Mouse (Mus musculus) hindbrain, embryonic 12.5 days (tissue): Measurements from ENCODE around the gene Zfp618. TPM values are rescaled to one million over a fixed set of nuclear protein-coding genes. Genes with fewer than 3 reads are reported as not detected.

Experiments used
- ATAC-seq: fragments of 200-750 bp; cut with Nextera tagmentation; 2 replicates; pipeline ENCODE4 v1.8.0; 2017; ENCODE audit warnings: moderate TSS enrichment; ENCODE audit not compliant: low FRiP score
- H3K27ac ChIP-seq: fragments of 300-500 bp; sonication (generic); 2 replicates; pipeline ENCODE4 v1.5.1; 2016; ENCODE audit warnings: mild to moderate bottlenecking
- H3K27me3 ChIP-seq: fragments of 300-500 bp; sonication (generic); 2 replicates; pipeline ENCODE4 v1.6.1; 2016; ENCODE audit warnings: mild to moderate bottlenecking
- H3K36me3 ChIP-seq: fragments of 300-500 bp; sonication (generic); 2 replicates; pipeline ENCODE4 v1.6.1; 2016; ENCODE audit warnings: mild to moderate bottlenecking
- H3K4me1 ChIP-seq: fragments of 300-500 bp; sonication (generic); 2 replicates; pipeline ENCODE4 v1.6.1; 2016
- H3K4me2 ChIP-seq: fragments of 300-500 bp; sonication (generic); replicated peaks from 2 replicates; pipeline ENCODE4 v1.6.1; 2016; ENCODE audit warnings: mild to moderate bottlenecking
- H3K4me3 ChIP-seq: fragments of 300-500 bp; sonication (generic); 2 replicates; pipeline ENCODE4 v1.5.1; 2016; ENCODE audit warnings: mild to moderate bottlenecking
- H3K9ac ChIP-seq: fragments of 300-500 bp; sonication (generic); 2 replicates; pipeline ENCODE4 v1.6.1; 2016; ENCODE audit warnings: mild to moderate bottlenecking, moderate library complexity
- H3K9me3 ChIP-seq: fragments of 300-500 bp; sonication (generic); replicated peaks from 2 replicates; pipeline ENCODE4 v1.6.1; 2016; ENCODE audit warnings: mild to moderate bottlenecking
- WGBS: fragments of 180-500 bp; shearing (Covaris S2); methylation state at CpG from one replicate; pipeline ENCODE4 v1.1.7; 2016; 5-methylcytosine and 5-hydroxymethylcytosine counted together
- polyA plus RNA-seq: library from polyadenylated mRNA; unstranded; fragments of >200 nt; fragmentation: Nextera tagmentation; extraction: Ambion mirVana; gene quantifications from 2 replicates; pipeline ENCODE4 v1.2.1, GENCODE M21; 2016

Zfp618 gene
- polyA plus RNA-seq: 55.6 and 57.8 TPM in 2 replicates

DNA sequence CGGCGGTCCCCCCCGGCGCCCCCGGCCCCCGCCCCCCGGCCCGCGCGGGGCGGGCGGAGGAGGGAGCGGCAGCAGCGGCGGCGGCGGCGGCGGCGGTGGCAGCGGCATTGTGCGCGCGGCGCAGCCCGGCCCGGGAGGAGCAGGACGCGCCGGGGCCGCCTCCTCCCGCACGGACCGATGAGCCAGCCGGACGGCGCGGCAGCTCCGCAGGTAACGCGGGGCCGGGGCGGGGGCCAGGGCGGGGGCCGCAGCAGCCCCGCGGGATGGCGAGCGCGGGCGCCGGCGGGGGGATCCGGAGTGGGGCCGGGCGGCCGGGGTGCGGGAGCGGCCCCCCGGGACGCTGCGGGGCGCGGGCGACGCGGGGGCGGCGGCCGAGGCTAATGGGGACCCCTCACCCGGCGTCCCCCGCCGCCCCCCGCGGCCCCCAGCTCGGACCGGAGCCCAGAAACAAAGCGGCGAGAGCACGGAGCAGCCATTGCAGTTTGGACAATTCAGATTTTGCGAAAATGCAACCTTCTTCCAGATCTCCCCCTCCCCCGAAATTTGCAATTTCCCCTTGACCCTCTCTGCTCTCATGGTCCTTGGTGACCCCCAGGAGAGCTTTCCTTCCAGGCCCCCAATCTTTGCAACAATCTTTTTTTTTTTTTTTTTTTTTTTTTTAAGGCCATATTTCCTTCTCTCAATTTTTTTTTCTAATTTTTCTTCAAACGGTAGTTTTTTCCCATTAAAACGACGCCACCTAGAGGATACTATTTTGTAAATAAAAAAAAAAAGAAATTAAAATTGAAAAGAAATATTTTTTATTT, at the start of gene Zfp618:
Gene Zfp618, plus strand, starts transcription at position 77 of the 806 bp plus-strand sequence.
- Histone ChIP-seq H3K4me2 (peak within 1 kb of the TSS; percentile 70), H3K9ac (peak within 1 kb of the TSS; percentile 99), H3K27me3 (no peaks in the 10 kb centered on the region), H3K27ac (peak within 1 kb of the TSS; percentile 95), H3K9me3 (no peaks in the 10 kb centered on the region), H3K4me3 (peak within 1 kb of the TSS; percentile 84), H3K36me3 (no peaks in the 10 kb centered on the region), H3K4me1 (peaks cover 13% of the 10 kb centered on the region)
- WGBS: 0% methylated on average over 32 of the region's 86 CpGs
- peak; percentile 84 for ATAC-seq

DNA sequence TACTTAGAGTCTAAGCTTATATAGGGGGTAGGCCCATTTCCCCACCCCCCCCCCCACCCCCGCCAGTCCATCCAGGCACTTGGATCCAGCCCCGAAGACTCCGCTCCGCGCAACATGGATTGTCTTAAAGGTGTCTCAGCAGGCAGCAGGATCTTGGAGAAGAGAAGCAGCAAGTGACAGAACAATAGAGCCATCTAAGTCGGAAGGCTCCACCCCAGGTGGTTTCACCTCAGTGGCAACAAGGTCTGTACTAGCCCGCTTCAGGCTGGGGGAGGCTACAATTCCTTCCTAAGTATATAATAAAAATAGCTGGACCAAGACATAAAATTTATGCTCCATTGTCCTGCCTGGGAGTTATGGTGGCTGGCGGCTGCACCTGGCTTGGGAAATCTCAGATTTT, 48.3 kb upstream of the Zfp618 start:
- Histone ChIP-seq H3K36me3 (no peaks in the 10 kb centered on the region), H3K27ac (no peak overlapping the region), H3K4me3 (no peak overlapping the region), H3K27me3 (no peaks in the 10 kb centered on the region), H3K4me2 (no peak overlapping the region), H3K9me3 (0 out of 2 replicates have a peak, but pooled peaks cover 4% of the 10 kb centered on the region), H3K9ac (no peak overlapping the region), H3K4me1 (no peaks in the 10 kb centered on the region)
- no peak for ATAC-seq
- 83% methylated on average over 8 of the region's 8 CpGs for WGBS

GRCm38 (mm10) chr4:62933798-62934197, 31.6 kb upstream of the Zfp618 start:
- H3K36me3 ChIP-seq: no peaks in the 10 kb centered on the region
- H3K9me3 ChIP-seq: no peaks in the 10 kb centered on the region
- no peak overlapping the region for H3K4me2 ChIP-seq
- no peaks in the 10 kb centered on the region for H3K27me3 ChIP-seq
- no peaks in the 10 kb centered on the region for H3K4me1 ChIP-seq
- H3K9ac ChIP-seq: no peak overlapping the region
- no peak overlapping the region for H3K27ac ChIP-seq
- H3K4me3 ChIP-seq: no peak overlapping the region
- WGBS: 83% methylated on average over 4 of the region's 4 CpGs
- ATAC-seq: no peak

- Histone ChIP-seq H3K27me3 (no peaks in the 10 kb centered on the region), H3K4me3 (no peak overlapping the region), H3K4me2 (no peak overlapping the region), H3K27ac (no peak overlapping the region), H3K4me1 (no peaks in the 10 kb centered on the region), H3K36me3 (no peaks in the 10 kb centered on the region), H3K9ac (no peak overlapping the region), H3K9me3 (no peaks in the 10 kb centered on the region)
- ATAC-seq: no peak
- WGBS: 82% methylated on average over 11 of the region's 11 CpGs
These were observed 29.7 kb upstream of the Zfp618 start for GRCm38 (mm10) chr4:62935589-62936218.

- Histone ChIP-seq H3K9ac (no peak overlapping the region), H3K4me1 (no peaks in the 10 kb centered on the region), H3K27me3 (no peaks in the 10 kb centered on the region), H3K27ac (no peak overlapping the region), H3K4me2 (no peak overlapping the region), H3K9me3 (no peaks in the 10 kb centered on the region), H3K36me3 (no peaks in the 10 kb centered on the region), H3K4me3 (no peak overlapping the region)
- WGBS: 83% methylated on average over 14 of the region's 14 CpGs
- no peak for ATAC-seq
These were observed 23.1 kb upstream of the Zfp618 start for GRCm38 (mm10) chr4:62941961-62942892.

DNA sequence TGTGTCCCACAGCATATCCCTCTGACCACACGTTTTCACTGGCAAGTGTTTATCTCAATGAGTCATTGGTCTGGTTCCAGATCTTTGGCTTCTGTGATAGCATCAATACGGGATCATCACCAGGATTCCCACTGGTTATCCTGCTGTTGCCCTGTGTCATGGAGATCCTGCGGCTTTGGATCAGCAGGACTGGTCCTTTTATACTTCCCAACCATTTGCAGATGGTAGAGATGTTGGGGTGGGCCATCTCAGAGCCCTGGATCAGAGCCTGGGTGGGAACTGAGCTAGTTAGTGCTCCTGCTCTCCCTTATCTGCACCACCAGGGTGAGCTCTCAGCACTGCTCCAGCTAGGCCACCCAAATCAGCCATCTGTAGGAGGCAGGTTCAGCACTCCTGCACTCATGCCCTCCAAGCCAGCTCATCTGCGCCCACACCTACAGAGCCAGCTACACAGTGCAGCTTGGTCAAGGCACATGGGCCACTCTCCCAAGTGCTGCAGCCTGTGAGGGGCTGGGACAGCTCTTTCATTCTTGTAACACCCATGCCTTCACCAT, 21.0 kb upstream of the Zfp618 start:
- no peak for ATAC-seq
- H3K9ac ChIP-seq: no peak overlapping the region
- H3K4me3 ChIP-seq: no peak overlapping the region
- no peak overlapping the region for H3K27ac ChIP-seq
- H3K4me2 ChIP-seq: no peak overlapping the region
- no peaks in the 10 kb centered on the region for H3K4me1 ChIP-seq
- no peaks in the 10 kb centered on the region for H3K9me3 ChIP-seq
- 68% methylated on average over 4 of the region's 4 CpGs for WGBS
- H3K27me3 ChIP-seq: no peaks in the 10 kb centered on the region
- H3K36me3 ChIP-seq: no peaks in the 10 kb centered on the region

- no peak for ATAC-seq
These were observed 1.6 kb upstream of the Zfp618 start for GRCm38 (mm10) chr4:62963806-62964205.

GRCm38 (mm10) chr4:62964844-62965496, 403 bp upstream of the Zfp618 start:
- H3K27me3 ChIP-seq: no peaks in the 10 kb centered on the region
- H3K27ac ChIP-seq: peak overlapping the region; percentile 79
- WGBS: 2% methylated on average over 31 of the region's 52 CpGs

More at GRCm38 (mm10) chr4:62963806-62964205, 1.6 kb upstream of the Zfp618 start:
- WGBS: 78% methylated on average over 4 of the region's 4 CpGs
- Histone ChIP-seq H3K4me2 (no peak overlapping the region), H3K4me1 (no peaks in the 10 kb centered on the region), H3K9ac (no peak overlapping the region), H3K9me3 (no peaks in the 10 kb centered on the region), H3K36me3 (no peaks in the 10 kb centered on the region), H3K27ac (no peak overlapping the region), H3K27me3 (no peaks in the 10 kb centered on the region), H3K4me3 (no peak overlapping the region)

GRCm38 (mm10) chr4:62969526-62969925, 4.2 kb downstream of the Zfp618 start:
- no peaks in the 10 kb centered on the region for H3K27me3 ChIP-seq
- ATAC-seq: no peak
- H3K9me3 ChIP-seq: no peaks in the 10 kb centered on the region
- peaks cover 43% of the 10 kb centered on the region for H3K4me1 ChIP-seq
- no peak overlapping the region for H3K9ac ChIP-seq
- WGBS: 93% methylated on average over 5 of the region's 5 CpGs
- no peak overlapping the region for H3K4me2 ChIP-seq
- H3K4me3 ChIP-seq: no peak overlapping the region
- no peaks in the 10 kb centered on the region for H3K36me3 ChIP-seq
- 0 out of 2 replicates have a peak overlapping the region, but pooled peaks have one; percentile 2 for H3K27ac ChIP-seq

More at GRCm38 (mm10) chr4:62964844-62965496, 403 bp upstream of the Zfp618 start:
- peaks cover 10% of the 10 kb centered on the region for H3K4me1 ChIP-seq
- no peaks in the 10 kb centered on the region for H3K36me3 ChIP-seq
- H3K9me3 ChIP-seq: no peaks in the 10 kb centered on the region
- ATAC-seq: peak; percentile 49; the same call in 1 of the 2 replicates
- peak overlapping the region; percentile 84 for H3K4me3 ChIP-seq
- peak overlapping the region; percentile 99 for H3K9ac ChIP-seq
- H3K4me2 ChIP-seq: peak overlapping the region; percentile 70

GRCm38 (mm10) chr4:62971991-62972390, 6.6 kb downstream of the Zfp618 start:
- ATAC-seq: no peak
- Histone ChIP-seq H3K9ac (no peak overlapping the region), H3K9me3 (no peaks in the 10 kb centered on the region), H3K27ac (no peak overlapping the region), H3K4me1 (peaks cover 51% of the 10 kb centered on the region), H3K4me2 (no peak overlapping the region), H3K27me3 (no peaks in the 10 kb centered on the region), H3K36me3 (no peaks in the 10 kb centered on the region), H3K4me3 (no peak overlapping the region)
- WGBS: 85% methylated on average over 1 of the region's 1 CpGs

- no peak overlapping the region for H3K4me3 ChIP-seq
- H3K4me2 ChIP-seq: no peak overlapping the region
- no peak for ATAC-seq
- no peaks in the 10 kb centered on the region for H3K9me3 ChIP-seq
- H3K36me3 ChIP-seq: no peaks in the 10 kb centered on the region
- WGBS: 78% methylated on average over 3 of the region's 3 CpGs
- no peak overlapping the region for H3K9ac ChIP-seq
- H3K27me3 ChIP-seq: no peaks in the 10 kb centered on the region
- H3K4me1 ChIP-seq: peaks cover 57% of the 10 kb centered on the region
- H3K27ac ChIP-seq: no peak overlapping the region
These were observed 7.7 kb downstream of the Zfp618 start for GRCm38 (mm10) chr4:62973086-62973485.
